Mouse (Mus musculus) hindbrain, embryonic 14.5 days (tissue): ENCODE results near the gene Crtc1. TPM values are rescaled to one million over a fixed set of nuclear protein-coding genes. Genes with fewer than 3 reads are reported as not detected.
A peak's percentile ranks its signal among the peaks of the same experiment; 100 is the strongest.

Source experiments
- ATAC-seq: fragments of 200-750 bp; cut with Nextera tagmentation; 2 replicates; pipeline ENCODE4 v1.8.0; 2017; ENCODE audit warnings: moderate number of reproducible peaks, mild to moderate bottlenecking, moderate TSS enrichment, moderate library complexity; ENCODE audit not compliant: low FRiP score
- DNase-seq: peaks from one replicate; pipeline ENCODE4 v3.0.0-alpha.2; 2015; ENCODE audit warnings: low spot score
- H3K27ac ChIP-seq: fragments of 300-500 bp; sonication (generic); 2 replicates; pipeline ENCODE4 v1.5.1; 2014; ENCODE audit warnings: mild to moderate bottlenecking, moderate library complexity
- H3K27me3 ChIP-seq: fragments of 300-500 bp; sonication (generic); 2 replicates; pipeline ENCODE4 v1.6.1; 2014; ENCODE audit warnings: mild to moderate bottlenecking, low read length, mixed read lengths; ENCODE audit not compliant: control insufficient read depth, insufficient read depth
- H3K36me3 ChIP-seq: fragments of 300-500 bp; sonication (generic); replicated peaks from 2 replicates; pipeline ENCODE4 v1.6.1; 2014; ENCODE audit not compliant: control insufficient read depth, insufficient read depth
- H3K4me1 ChIP-seq: fragments of 300-500 bp; sonication (generic); replicated peaks from 2 replicates; pipeline ENCODE4 v1.6.1; 2014; ENCODE audit warnings: antibody characterized with exemption, low read length, mixed read lengths; ENCODE audit not compliant: control insufficient read depth, insufficient read depth
- H3K4me2 ChIP-seq: fragments of 300-500 bp; sonication (generic); replicated peaks from 2 replicates; pipeline ENCODE4 v1.6.1; 2014; ENCODE audit warnings: mild to moderate bottlenecking, moderate library complexity
- H3K4me3 ChIP-seq: fragments of 300-500 bp; sonication (generic); replicated peaks from 2 replicates; pipeline ENCODE4 v1.5.1; 2014; ENCODE audit warnings: mild to moderate bottlenecking, low read length
- H3K9ac ChIP-seq: fragments of 300-500 bp; sonication (generic); 2 replicates; pipeline ENCODE4 v1.6.1; 2014
- H3K9me3 ChIP-seq: fragments of 300-500 bp; sonication (generic); 2 replicates; pipeline ENCODE4 v1.6.1; 2016; ENCODE audit warnings: low read length; ENCODE audit not compliant: control insufficient read depth
- WGBS: fragments of 180-500 bp; shearing (Covaris S2); extraction: QIAGEN DNeasy Blood & Tissue Kit; methylation state at CpG from one replicate; pipeline ENCODE4 v1.1.7; 2014; 5-methylcytosine and 5-hydroxymethylcytosine counted together
- polyA plus RNA-seq: library from polyadenylated mRNA; unstranded; fragments of >200 nt; fragmentation: Nextera tagmentation; extraction: Ambion mirVana; gene quantifications from 2 replicates; pipeline ENCODE4 v1.2.1, GENCODE M21; 2014

The Crtc1 gene
- polyA plus RNA-seq, 1 experiment from 2014 or later: 53.9 TPM

- peaks cover 11% of the 10 kb centered on the region; the same call in 1 of the 2 replicates for H3K36me3 ChIP-seq
- H3K4me2 ChIP-seq: peak overlapping the region; percentile 99
- peak overlapping the region; percentile 98 for H3K9ac ChIP-seq
- H3K9me3 ChIP-seq: no peaks in the 10 kb centered on the region
- H3K4me1 ChIP-seq: peaks cover 30% of the 10 kb centered on the region
- no peaks in the 10 kb centered on the region for H3K27me3 ChIP-seq
- peak overlapping the region; percentile 97 for H3K4me3 ChIP-seq
- WGBS: 57% methylated on average over 15 of the region's 15 CpGs
- no peak for ATAC-seq
- no peak overlapping the region for H3K27ac ChIP-seq
- DNase-seq: no peak
Observed at GRCm38 (mm10) chr8:70351035-70351999, 88.1 kb downstream of the Crtc1 start.

GRCm38 (mm10) chr8:70347860-70348420, 91.4 kb downstream of the Crtc1 start:
- no peak overlapping the region for H3K4me2 ChIP-seq
- no peak overlapping the region for H3K4me3 ChIP-seq
- no peak overlapping the region for H3K27ac ChIP-seq
- peak; percentile 17 for DNase-seq
- 86% methylated on average over 1 of the region's 1 CpGs for WGBS
- H3K4me1 ChIP-seq: peaks cover 22% of the 10 kb centered on the region
- no peak for ATAC-seq
- no peaks in the 10 kb centered on the region for H3K27me3 ChIP-seq
- H3K9ac ChIP-seq: no peak overlapping the region
- peaks cover 18% of the 10 kb centered on the region for H3K36me3 ChIP-seq
- H3K9me3 ChIP-seq: no peaks in the 10 kb centered on the region

GRCm38 (mm10) chr8:70347443-70347842, 91.9 kb downstream of the Crtc1 start:
- H3K36me3 ChIP-seq: peaks cover 23% of the 10 kb centered on the region
- no peaks in the 10 kb centered on the region for H3K9me3 ChIP-seq
- ATAC-seq (no peak), DNase-seq (no peak)
- no peak overlapping the region for H3K27ac ChIP-seq
- 89% methylated on average over 4 of the region's 4 CpGs for WGBS
- H3K4me1 ChIP-seq: peaks cover 22% of the 10 kb centered on the region
- no peak overlapping the region for H3K4me2 ChIP-seq
- H3K27me3 ChIP-seq: no peaks in the 10 kb centered on the region
- H3K9ac ChIP-seq: no peak overlapping the region
- H3K4me3 ChIP-seq: no peak overlapping the region

- Histone ChIP-seq H3K9ac (no peak overlapping the region; the same call in 1 of the 2 replicates), H3K9me3 (no peaks in the 10 kb centered on the region), H3K4me1 (no peaks in the 10 kb centered on the region; the same call in 1 of the 2 replicates), H3K36me3 (peaks cover 51% of the 10 kb centered on the region), H3K27me3 (no peaks in the 10 kb centered on the region), H3K4me3 (no peak overlapping the region), H3K27ac (no peak overlapping the region), H3K4me2 (no peak overlapping the region)
- WGBS: 79% methylated on average over 2 of the region's 2 CpGs
- no peak for ATAC-seq
- no peak for DNase-seq
Observed at GRCm38 (mm10) chr8:70344279-70344678, 95.1 kb downstream of the Crtc1 start.

- H3K4me2 ChIP-seq: no peak overlapping the region
- ATAC-seq (peak; percentile 55; the same call in 1 of the 2 replicates), DNase-seq (peak; percentile 64)
- H3K9me3 ChIP-seq: no peaks in the 10 kb centered on the region
- H3K36me3 ChIP-seq: peaks cover 51% of the 10 kb centered on the region
- no peak overlapping the region for H3K27ac ChIP-seq
- WGBS: 62% methylated on average over 6 of the region's 6 CpGs
- no peaks in the 10 kb centered on the region for H3K27me3 ChIP-seq
- no peak overlapping the region for H3K9ac ChIP-seq
- H3K4me1 ChIP-seq: no peaks in the 10 kb centered on the region; the same call in 1 of the 2 replicates
- H3K4me3 ChIP-seq: no peak overlapping the region
Observed at GRCm38 (mm10) chr8:70343696-70344095, 95.7 kb downstream of the Crtc1 start.

- Histone ChIP-seq H3K4me3 (no peak overlapping the region), H3K27me3 (no peaks in the 10 kb centered on the region), H3K9me3 (no peaks in the 10 kb centered on the region), H3K4me1 (no peaks in the 10 kb centered on the region; the same call in 1 of the 2 replicates), H3K9ac (no peak overlapping the region), H3K36me3 (peaks cover 56% of the 10 kb centered on the region), H3K4me2 (no peak overlapping the region), H3K27ac (no peak overlapping the region)
- 82% methylated on average over 7 of the region's 7 CpGs for WGBS
- ATAC-seq: no peak
- DNase-seq: no peak
Observed at GRCm38 (mm10) chr8:70343076-70343475, 96.3 kb downstream of the Crtc1 start.

- no peak overlapping the region for H3K4me2 ChIP-seq
- H3K27ac ChIP-seq: no peak overlapping the region
- no peaks in the 10 kb centered on the region for H3K27me3 ChIP-seq
- H3K36me3 ChIP-seq: peaks cover 67% of the 10 kb centered on the region
- DNase-seq (no peak), ATAC-seq (no peak)
- no peaks in the 10 kb centered on the region for H3K4me1 ChIP-seq
- 93% methylated on average over 14 of the region's 14 CpGs for WGBS
- no peaks in the 10 kb centered on the region for H3K9me3 ChIP-seq
- H3K4me3 ChIP-seq: no peak overlapping the region
- H3K9ac ChIP-seq: no peak overlapping the region
Observed at GRCm38 (mm10) chr8:70342007-70342406, 97.4 kb downstream of the Crtc1 start.

- Histone ChIP-seq H3K4me2 (no peak overlapping the region), H3K9me3 (no peaks in the 10 kb centered on the region)
- DNase-seq: no peak
Observed at GRCm38 (mm10) chr8:70340659-70341058, 98.7 kb downstream of the Crtc1 start.

GRCm38 (mm10) chr8:70338931-70339330, 100.4 kb downstream of the Crtc1 start:
- Histone ChIP-seq H3K4me3 (no peak overlapping the region), H3K36me3 (peaks cover 98% of the 10 kb centered on the region), H3K9ac (no peak overlapping the region), H3K4me1 (no peaks in the 10 kb centered on the region), H3K9me3 (no peaks in the 10 kb centered on the region), H3K4me2 (no peak overlapping the region), H3K27me3 (no peaks in the 10 kb centered on the region), H3K27ac (no peak overlapping the region)
- no peak for DNase-seq
- 90% methylated on average over 7 of the region's 7 CpGs for WGBS
- ATAC-seq: no peak

More at GRCm38 (mm10) chr8:70340659-70341058, 98.7 kb downstream of the Crtc1 start:
- ATAC-seq: no peak
- 93% methylated on average over 7 of the region's 7 CpGs for WGBS
- Histone ChIP-seq H3K27me3 (no peaks in the 10 kb centered on the region), H3K36me3 (peaks cover 81% of the 10 kb centered on the region), H3K9ac (no peak overlapping the region), H3K4me3 (no peak overlapping the region), H3K4me1 (no peaks in the 10 kb centered on the region), H3K27ac (no peak overlapping the region)
